Mouse (Mus musculus): ENCODE measurements at regions not wholly inside any gene's neighbourhood (a gene's known extent, or its start where the extent isn't known, plus 50 kb on each side); places are given as distances from the start of the nearest gene placed in this dataset.

DNA sequence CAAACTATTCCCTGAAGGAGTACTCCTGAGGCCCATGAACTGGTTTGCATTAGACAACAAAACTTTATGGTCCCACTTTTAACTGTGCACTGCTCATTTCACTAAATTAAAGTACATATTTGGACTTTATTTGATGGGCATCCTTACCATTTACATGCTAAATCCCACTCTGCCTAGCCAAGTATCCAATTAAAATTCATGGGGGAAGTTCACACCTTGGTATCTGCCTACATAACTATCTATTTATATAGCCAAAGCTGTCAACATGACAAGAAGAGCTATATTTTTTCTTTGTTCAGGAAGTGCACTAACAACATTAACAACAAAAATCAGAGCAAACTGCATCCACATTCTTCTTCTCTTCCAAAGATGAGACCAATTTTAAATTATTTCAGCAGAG, 317.7 kb upstream of the Nwd2 start:
- Histone ChIP-seq H3K4me1 (replicated peaks) (no peaks in the 10 kb centered on the region), H3K27me3 (ENCODE audit: insufficient read depth, poor library complexity, severe bottlenecking) (no peaks in the 10 kb centered on the region), H3K27ac (no peak overlapping the region), H3K4me3 (no peak overlapping the region), H3K9me3 (no peaks in the 10 kb centered on the region), H3K36me3 (no peaks in the 10 kb centered on the region)
- no peak for DNase-seq (ENCODE audit: low spot score)

DNA sequence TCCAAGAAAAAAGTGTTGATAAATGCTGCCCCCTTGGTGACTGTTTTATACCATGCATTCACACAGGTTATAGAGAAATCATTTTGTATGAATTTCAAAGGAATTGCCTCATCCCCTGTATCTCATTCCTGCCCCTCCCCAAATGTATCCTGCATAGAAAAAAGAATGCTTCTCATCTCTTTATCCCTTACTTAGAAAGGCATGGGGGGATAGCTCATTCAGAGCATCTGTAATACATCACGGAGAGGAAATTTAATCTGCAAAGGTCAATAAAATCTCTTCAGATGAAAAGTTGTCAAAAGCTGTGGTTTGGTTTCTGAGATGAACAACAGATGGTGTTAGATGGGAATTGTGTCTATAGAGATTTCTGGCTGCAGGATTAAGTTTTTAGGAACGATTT, 297.8 kb upstream of the Nwd2 start:
- H3K4me3 ChIP-seq, result no peak overlapping the region
- no peaks in the 10 kb centered on the region for H3K36me3 ChIP-seq
- WGBS, result 74% methylated on average over 2 of the region's 2 CpGs
- no peak overlapping the region for H3K27ac ChIP-seq
- no peak for DNase-seq (ENCODE audit: low spot score)
- no peaks in the 10 kb centered on the region for H3K9me3 ChIP-seq
- no peaks in the 10 kb centered on the region for H3K4me1 ChIP-seq (replicated peaks)
- no peaks in the 10 kb centered on the region for H3K27me3 ChIP-seq (ENCODE audit: insufficient read depth, poor library complexity, severe bottlenecking)

DNA sequence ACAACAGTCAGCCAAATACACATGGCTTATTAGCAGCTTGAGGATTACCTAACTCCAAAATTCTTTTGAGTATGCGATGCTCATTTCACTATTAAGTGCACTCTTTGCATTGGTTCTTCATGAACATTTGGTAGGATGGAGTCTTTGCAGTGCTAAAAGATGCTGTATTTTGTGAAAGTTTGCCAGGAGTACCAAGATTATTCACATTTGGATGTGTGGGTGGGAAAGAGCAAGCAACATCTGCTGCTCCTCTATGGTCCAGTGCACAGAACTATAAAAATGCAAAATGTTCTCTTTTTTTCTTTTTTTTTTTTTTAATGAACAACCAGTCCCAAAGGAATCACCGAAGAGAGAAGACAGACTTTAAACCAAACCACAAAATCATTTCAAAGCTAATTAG, 256.9 kb upstream of the Nwd2 start:
- Histone ChIP-seq H3K4me1 (replicated peaks) (no peaks in the 10 kb centered on the region), H3K27me3 (ENCODE audit: insufficient read depth, poor library complexity, severe bottlenecking) (no peaks in the 10 kb centered on the region), H3K36me3 (no peaks in the 10 kb centered on the region), H3K27ac (no peak overlapping the region), H3K9me3 (no peaks in the 10 kb centered on the region), H3K4me3 (no peak overlapping the region)
- WGBS, result 86% methylated on average over 2 of the region's 2 CpGs
- DNase-seq (ENCODE audit: low spot score), result no peak

DNA sequence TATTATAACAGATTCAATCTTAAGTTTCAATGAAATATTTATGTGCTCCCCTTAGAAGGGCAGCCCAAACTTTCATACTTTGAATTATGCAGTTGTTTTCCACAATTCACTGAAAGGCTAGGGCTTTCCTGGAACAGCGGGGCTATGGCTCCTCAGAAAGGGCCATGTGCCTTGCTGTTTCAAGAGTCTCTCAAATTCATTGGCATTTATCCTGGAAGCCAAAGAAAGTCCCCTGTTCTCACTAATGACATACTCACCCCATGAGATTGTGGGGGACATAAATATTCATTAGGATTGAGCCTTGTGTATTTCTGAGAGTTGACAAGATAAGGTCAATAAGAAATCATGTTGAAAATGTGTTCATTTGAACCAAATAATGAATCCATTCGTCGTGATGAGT, 250.9 kb upstream of the Nwd2 start:
- H3K36me3 ChIP-seq, result no peaks in the 10 kb centered on the region
- WGBS, result 80% methylated on average over 3 of the region's 3 CpGs
- DNase-seq (ENCODE audit: low spot score), result no peak

DNA sequence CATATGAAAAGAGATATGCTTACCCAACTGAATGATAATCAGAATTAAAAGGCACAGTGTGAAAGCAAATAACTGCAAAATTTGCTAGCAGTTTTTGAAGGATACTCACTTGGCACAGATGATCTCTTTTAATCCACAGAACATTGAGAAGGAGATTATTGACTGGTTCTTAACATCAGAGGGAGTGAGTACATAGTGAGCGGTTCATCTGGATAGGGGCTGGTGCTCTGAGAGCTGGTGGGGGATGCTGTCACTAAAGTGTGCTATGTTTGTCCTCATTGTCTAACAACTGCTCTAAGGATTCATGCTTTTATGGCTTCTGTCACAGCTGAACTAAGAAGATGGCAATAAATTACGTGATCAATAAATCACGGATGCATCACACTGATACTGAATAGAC, 218.7 kb upstream of the Nwd2 start:
- Histone ChIP-seq H3K9me3 (no peaks in the 10 kb centered on the region), H3K36me3 (no peaks in the 10 kb centered on the region), H3K4me3 (no peak overlapping the region), H3K27ac (no peak overlapping the region), H3K27me3 (ENCODE audit: insufficient read depth, poor library complexity, severe bottlenecking) (no peaks in the 10 kb centered on the region), H3K4me1 (replicated peaks) (no peaks in the 10 kb centered on the region)
- DNase-seq (ENCODE audit: low spot score), result no peak
- 91% methylated on average over 3 of the region's 3 CpGs for WGBS

More for the DNA sequence above, 250.9 kb upstream of the Nwd2 start:
- H3K27me3 ChIP-seq (ENCODE audit: insufficient read depth, poor library complexity, severe bottlenecking), result no peaks in the 10 kb centered on the region
- no peaks in the 10 kb centered on the region for H3K9me3 ChIP-seq
- no peaks in the 10 kb centered on the region for H3K4me1 ChIP-seq (replicated peaks)
- H3K27ac ChIP-seq, result no peak overlapping the region
- H3K4me3 ChIP-seq, result no peak overlapping the region

DNA sequence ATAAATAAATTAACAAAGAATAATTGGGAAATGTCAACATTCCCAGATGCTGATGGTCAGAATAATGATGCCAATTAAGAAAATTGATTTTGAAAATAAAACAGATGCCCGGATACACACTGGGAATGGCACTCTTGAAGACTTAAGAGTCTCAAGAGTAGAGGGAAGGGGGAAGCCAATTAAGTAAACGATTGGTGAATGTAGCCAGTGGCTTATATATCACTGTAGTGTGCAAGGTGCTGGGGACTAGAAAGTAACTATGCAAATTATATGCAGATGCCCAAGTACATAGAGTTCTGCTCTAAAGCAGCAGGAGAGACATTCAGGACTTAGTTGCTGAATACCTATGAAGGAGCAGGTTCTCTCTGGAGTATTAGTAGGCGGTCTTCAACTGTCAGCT, 204.5 kb upstream of the Nwd2 start:
- Histone ChIP-seq H3K9me3 (no peaks in the 10 kb centered on the region), H3K4me3 (no peak overlapping the region), H3K36me3 (no peaks in the 10 kb centered on the region), H3K27me3 (ENCODE audit: insufficient read depth, poor library complexity, severe bottlenecking) (no peaks in the 10 kb centered on the region), H3K4me1 (replicated peaks) (no peaks in the 10 kb centered on the region), H3K27ac (no peak overlapping the region)
- 82% methylated on average over 3 of the region's 3 CpGs for WGBS
- no peak for DNase-seq (ENCODE audit: low spot score)

DNA sequence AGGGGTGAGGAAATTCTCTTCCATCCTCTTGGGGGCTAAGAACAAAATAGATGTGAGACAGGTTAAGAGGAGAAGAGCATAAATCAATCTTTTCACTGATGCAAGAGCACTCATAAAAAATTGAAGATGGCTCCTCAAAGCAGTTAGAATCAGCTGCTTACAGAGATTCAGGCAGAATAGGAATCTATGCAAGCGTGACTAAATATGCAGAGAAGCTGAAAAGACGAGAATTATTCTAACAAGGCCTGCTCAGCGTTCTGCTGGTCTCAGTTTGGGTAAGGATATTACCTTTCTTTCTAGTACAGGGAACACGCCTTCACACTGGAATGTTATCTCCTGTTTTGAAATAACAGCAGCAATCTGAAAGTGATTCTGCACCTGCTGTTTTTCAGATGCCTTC, 203.7 kb upstream of the Nwd2 start:
- Histone ChIP-seq H3K27me3 (ENCODE audit: insufficient read depth, poor library complexity, severe bottlenecking) (no peaks in the 10 kb centered on the region), H3K27ac (no peak overlapping the region), H3K4me1 (replicated peaks) (no peaks in the 10 kb centered on the region), H3K4me3 (no peak overlapping the region), H3K36me3 (no peaks in the 10 kb centered on the region), H3K9me3 (no peaks in the 10 kb centered on the region)
- no peak for DNase-seq (ENCODE audit: low spot score)
- 72% methylated on average over 4 of the region's 4 CpGs for WGBS

DNA sequence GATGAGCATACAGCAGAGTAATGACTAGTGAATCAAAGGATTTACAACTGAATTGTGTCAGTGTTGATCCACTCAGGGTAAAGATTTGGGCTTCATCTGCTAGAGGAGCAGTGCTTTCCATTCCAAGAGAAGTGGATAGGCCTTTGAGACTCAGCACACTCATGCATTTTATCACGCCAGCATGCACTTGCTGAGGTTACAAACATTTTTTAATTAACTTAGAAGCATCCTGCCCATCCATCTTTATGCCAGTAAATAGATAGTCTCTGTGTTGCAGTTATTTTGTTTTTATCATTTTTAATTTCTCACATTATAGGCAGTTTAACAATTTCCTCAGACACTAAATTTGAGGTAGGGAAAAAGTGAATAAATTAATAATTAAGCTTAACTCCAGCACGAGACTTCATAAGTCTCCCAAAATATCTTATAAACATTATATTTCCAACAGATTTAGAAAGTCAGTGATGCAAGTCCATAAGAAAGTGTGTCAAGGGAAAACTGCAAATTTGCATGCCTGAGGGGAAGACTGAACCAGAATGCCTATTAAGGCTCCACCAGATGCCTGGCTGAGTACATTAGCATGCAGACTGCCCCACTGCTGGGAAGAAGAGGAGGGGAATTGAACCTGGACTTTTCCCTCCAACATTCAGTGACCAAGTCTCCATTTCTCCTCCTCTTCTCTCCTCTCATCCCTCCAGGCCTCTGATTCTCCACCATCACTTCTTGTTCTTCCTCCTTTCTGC, 180.2 kb upstream of the Nwd2 start:
- Histone ChIP-seq H3K36me3 (no peaks in the 10 kb centered on the region), H3K27me3 (ENCODE audit: insufficient read depth, poor library complexity, severe bottlenecking) (no peaks in the 10 kb centered on the region), H3K4me1 (replicated peaks) (no peaks in the 10 kb centered on the region), H3K27ac (no peak overlapping the region), H3K9me3 (no peaks in the 10 kb centered on the region), H3K4me3 (no peak overlapping the region)
- 87% methylated on average over 2 of the region's 2 CpGs for WGBS
- no peak for DNase-seq (ENCODE audit: low spot score)

DNA sequence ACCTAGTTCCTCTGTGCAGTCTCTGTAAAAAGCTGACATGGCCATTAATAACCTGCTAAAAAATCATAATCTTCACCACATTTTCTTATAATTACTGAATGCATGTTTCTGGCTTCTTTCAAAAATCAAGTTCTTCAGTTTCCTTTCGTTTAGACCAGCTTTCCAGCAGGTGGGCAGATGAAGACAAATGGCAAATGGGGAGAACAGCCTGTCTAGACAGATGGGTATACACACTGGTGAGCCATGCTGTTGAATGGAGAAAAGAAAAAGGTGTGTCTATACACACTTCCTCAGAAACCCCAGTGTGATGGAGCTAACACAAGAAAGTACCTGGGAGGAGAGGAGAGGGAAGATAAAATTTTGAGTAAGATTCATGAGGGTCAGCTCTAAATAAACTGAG, 179.2 kb upstream of the Nwd2 start:
- H3K4me1 ChIP-seq (replicated peaks), result no peaks in the 10 kb centered on the region
- no peak for DNase-seq (ENCODE audit: low spot score)
- no peak overlapping the region for H3K4me3 ChIP-seq
- WGBS, result 65% methylated on average over 1 of the region's 1 CpGs
- H3K9me3 ChIP-seq, result no peaks in the 10 kb centered on the region
- H3K27me3 ChIP-seq (ENCODE audit: insufficient read depth, poor library complexity, severe bottlenecking), result no peaks in the 10 kb centered on the region
- H3K27ac ChIP-seq, result no peak overlapping the region
- H3K36me3 ChIP-seq, result no peaks in the 10 kb centered on the region

DNA sequence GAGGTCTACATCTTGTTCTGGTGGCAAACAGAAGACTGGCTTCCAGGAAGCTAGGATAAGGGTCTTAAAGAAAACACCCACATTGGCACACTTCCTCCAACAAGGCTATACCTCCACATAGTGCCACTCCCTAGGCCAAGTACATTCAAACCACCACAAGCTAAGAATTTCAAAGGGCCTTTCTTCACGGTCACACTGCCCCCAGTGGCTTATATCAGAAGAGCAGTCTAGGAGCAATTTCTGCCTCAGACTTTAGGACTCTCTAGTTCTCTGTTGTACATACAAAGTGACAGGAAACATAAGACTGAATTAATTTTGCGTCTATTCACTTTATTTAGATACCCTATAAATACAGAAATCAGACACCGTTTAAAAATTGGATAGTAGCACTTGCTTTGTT, 175.7 kb upstream of the Nwd2 start:
- no peak overlapping the region for H3K27ac ChIP-seq
- peak; percentile 2 for DNase-seq (ENCODE audit: low spot score)
- no peaks in the 10 kb centered on the region for H3K27me3 ChIP-seq (ENCODE audit: insufficient read depth, poor library complexity, severe bottlenecking)
- no peaks in the 10 kb centered on the region for H3K4me1 ChIP-seq (replicated peaks)
- H3K9me3 ChIP-seq, result no peaks in the 10 kb centered on the region
- H3K36me3 ChIP-seq, result no peaks in the 10 kb centered on the region
- 78% methylated on average over 3 of the region's 3 CpGs for WGBS
- no peak overlapping the region for H3K4me3 ChIP-seq

DNA sequence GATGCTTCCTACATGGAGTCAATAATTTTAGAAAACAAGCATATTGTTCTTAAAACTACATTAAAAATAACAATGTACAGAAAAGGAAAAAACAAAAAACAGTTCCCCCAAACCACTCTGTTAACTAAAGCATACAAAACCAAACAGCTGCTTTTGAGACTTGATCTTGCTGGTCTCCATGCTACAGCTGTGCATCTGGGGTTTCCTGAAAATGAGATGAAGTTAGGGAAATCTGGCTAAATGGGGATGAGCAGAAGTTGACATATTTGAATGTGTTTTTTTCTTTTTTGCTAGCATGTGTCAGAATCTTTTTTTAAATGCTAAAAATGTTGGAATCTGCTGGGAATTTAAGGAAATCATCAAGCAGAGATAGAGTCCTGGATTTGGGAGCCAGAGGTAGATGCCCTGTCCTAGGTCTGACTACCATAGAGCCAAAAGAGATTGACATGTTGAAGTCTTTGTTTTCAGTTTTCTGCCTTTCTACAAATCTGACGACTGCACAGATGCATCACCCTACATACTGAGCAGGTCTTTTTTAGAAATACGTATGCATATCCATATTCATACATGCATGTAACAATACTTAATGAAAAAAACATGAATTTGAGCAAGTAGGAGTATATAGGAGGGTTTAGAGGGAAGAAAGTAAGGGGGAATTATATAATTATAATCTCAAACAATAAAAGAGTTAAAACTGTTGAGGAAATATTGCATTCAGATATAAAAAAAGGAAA, 172.5 kb upstream of the Nwd2 start:
- no peak overlapping the region for H3K4me3 ChIP-seq
- WGBS, result 76% methylated on average over 2 of the region's 2 CpGs
- no peak overlapping the region for H3K27ac ChIP-seq
- H3K27me3 ChIP-seq (ENCODE audit: insufficient read depth, poor library complexity, severe bottlenecking), result no peaks in the 10 kb centered on the region
- no peaks in the 10 kb centered on the region for H3K9me3 ChIP-seq
- no peak for DNase-seq (ENCODE audit: low spot score)
- H3K4me1 ChIP-seq (replicated peaks), result no peaks in the 10 kb centered on the region
- no peaks in the 10 kb centered on the region for H3K36me3 ChIP-seq

DNA sequence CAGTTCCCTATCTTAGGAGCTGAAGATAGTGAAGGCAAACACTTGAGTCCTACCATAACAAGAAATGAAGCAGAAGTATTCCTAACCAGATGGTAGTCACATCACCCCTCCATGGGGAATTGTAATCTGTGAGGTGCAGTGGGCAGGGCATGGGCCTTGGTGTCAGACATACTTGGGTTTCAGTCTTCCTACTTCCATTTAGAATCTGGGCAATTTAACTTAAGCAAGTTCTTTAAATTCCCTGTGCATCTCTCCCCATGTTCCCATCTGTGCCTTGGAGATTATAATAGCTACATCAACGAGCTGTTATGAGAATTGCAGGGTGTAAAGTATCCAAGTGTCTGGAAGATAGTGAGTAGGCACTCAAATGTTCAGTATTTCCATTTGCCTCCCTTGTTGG, 149.9 kb upstream of the Nwd2 start:
- Histone ChIP-seq H3K36me3 (no peaks in the 10 kb centered on the region), H3K4me3 (no peak overlapping the region), H3K9me3 (no peaks in the 10 kb centered on the region), H3K4me1 (replicated peaks) (no peaks in the 10 kb centered on the region), H3K27ac (no peak overlapping the region), H3K27me3 (ENCODE audit: insufficient read depth, poor library complexity, severe bottlenecking) (no peaks in the 10 kb centered on the region)
- DNase-seq (ENCODE audit: low spot score), result no peak
- 66% methylated on average over 1 of the region's 1 CpGs for WGBS

DNA sequence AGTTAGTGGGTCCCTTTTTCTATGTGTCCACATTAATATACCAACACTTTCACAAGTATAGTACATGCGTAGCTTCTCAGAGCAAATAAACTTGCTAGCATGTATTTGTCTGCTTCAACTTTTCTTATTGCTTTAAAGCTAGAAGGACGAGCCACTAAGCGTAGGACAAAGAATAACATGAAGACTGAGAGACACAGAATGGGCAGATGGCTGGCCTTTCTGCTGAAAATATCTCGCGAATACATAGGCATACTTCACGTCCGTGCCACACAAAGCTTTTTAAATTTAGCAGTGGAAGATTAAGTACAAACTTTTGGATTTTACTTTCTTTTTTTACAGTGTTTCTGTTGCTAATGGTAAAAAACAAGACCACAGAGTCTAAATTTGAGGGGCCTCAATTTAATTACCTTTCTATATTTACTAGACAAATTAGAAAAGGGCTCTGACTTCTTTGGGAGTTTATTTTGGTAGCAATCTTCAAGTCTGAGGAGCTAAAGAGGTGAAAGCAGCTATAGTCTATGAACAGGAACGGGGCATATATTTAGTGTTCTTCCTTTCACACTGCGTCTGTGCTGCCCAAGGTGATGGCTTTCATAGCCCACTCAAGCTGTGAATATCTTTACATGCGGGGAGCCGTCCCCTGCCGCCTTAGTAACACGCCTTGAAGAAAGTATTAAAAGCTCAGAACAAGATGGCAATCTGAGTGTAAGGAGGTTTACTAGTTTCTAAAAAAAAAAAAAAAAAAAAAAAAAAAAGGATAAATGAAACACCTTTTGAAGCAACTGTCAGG, 145.7 kb upstream of the Nwd2 start:
- H3K27me3 ChIP-seq (ENCODE audit: insufficient read depth, poor library complexity, severe bottlenecking), result no peaks in the 10 kb centered on the region
- H3K4me1 ChIP-seq (replicated peaks), result no peaks in the 10 kb centered on the region
- WGBS, result 91% methylated on average over 13 of the region's 13 CpGs
- H3K27ac ChIP-seq, result no peak overlapping the region
- H3K9me3 ChIP-seq, result no peaks in the 10 kb centered on the region
- no peak for DNase-seq (ENCODE audit: low spot score)
- H3K36me3 ChIP-seq, result no peaks in the 10 kb centered on the region
- no peak overlapping the region for H3K4me3 ChIP-seq
